Mouse (Mus musculus) hindbrain, embryonic 10.5 days (tissue): Measurements from ENCODE around the gene Stoml2. TPM values are rescaled to one million over a fixed set of nuclear protein-coding genes. Genes with fewer than 3 reads are reported as not detected.

Experiments
- DNase-seq: peaks from one replicate; pipeline ENCODE4 v3.0.0-alpha.2; 2017; ENCODE audit warnings: low spot score
- H3K27ac ChIP-seq: fragments of 300-500 bp; sonication (generic); 2 replicates; pipeline ENCODE4 v1.5.1; 2016; ENCODE audit warnings: mild to moderate bottlenecking, moderate library complexity
- H3K27me3 ChIP-seq: fragments of 300-500 bp; sonication (generic); 2 replicates; pipeline ENCODE4 v1.6.1; 2016; ENCODE audit warnings: mild to moderate bottlenecking; ENCODE audit not compliant: poor library complexity, insufficient read depth, severe bottlenecking
- H3K36me3 ChIP-seq: fragments of 300-500 bp; sonication (generic); 2 replicates; pipeline ENCODE4 v1.6.1; 2016; ENCODE audit warnings: mild to moderate bottlenecking, moderate library complexity
- H3K4me1 ChIP-seq: fragments of 300-500 bp; sonication (generic); replicated peaks from 2 replicates; pipeline ENCODE4 v1.6.1; 2016; ENCODE audit warnings: mild to moderate bottlenecking
- H3K4me3 ChIP-seq: fragments of 300-500 bp; sonication (generic); 2 replicates; pipeline ENCODE4 v1.5.1; 2016; ENCODE audit warnings: mild to moderate bottlenecking, moderate library complexity
- H3K9me3 ChIP-seq: fragments of 300-500 bp; sonication (generic); 2 replicates; pipeline ENCODE4 v1.6.1; 2016; ENCODE audit warnings: mild to moderate bottlenecking, moderate library complexity
- WGBS: fragments of 180-500 bp; shearing (Covaris S2); methylation state at CpG from one replicate; pipeline ENCODE4 v1.1.7; 2016; 5-methylcytosine and 5-hydroxymethylcytosine counted together
- polyA plus RNA-seq: library from polyadenylated mRNA; unstranded; fragments of >200 nt; fragmentation: Nextera tagmentation; extraction: Ambion mirVana; gene quantifications from 2 replicates; pipeline ENCODE4 v1.2.1, GENCODE M21; 2016

The Stoml2 gene
- polyA plus RNA-seq, 1 experiment from 2014 or later = 404 TPM

GRCm38 (mm10) chr4:43045659-43046302 is 14.3 kb upstream of the Stoml2 start, which contains the start of gene Fam214b:
Fam214b (minus strand) TSS chr4:43046220.
- peak within 1 kb of the TSS; percentile 64 for H3K4me3 ChIP-seq
- WGBS = under 1% methylated on average over 33 of the region's 33 CpGs
- H3K4me1 ChIP-seq = peaks cover 56% of the 10 kb centered on the region

GRCm38 (mm10) chr4:43045285-43045658 is 13.8 kb upstream of the Stoml2 start:
- WGBS = 6% methylated on average over 13 of the region's 13 CpGs
- no peak for DNase-seq
- peaks cover 61% of the 10 kb centered on the region for H3K4me1 ChIP-seq

More at GRCm38 (mm10) chr4:43045659-43046302, 14.3 kb upstream of the Stoml2 start, which contains the start of gene Fam214b:
- Histone ChIP-seq H3K9me3 (no peaks in the 10 kb centered on the region), H3K27me3 (no peaks in the 10 kb centered on the region), H3K27ac (peak within 1 kb of the TSS; percentile 94), H3K36me3 (no peaks in the 10 kb centered on the region)
- peak; percentile 99 for DNase-seq

GRCm38 (mm10) chr4:43044673-43045072 is 13.2 kb upstream of the Stoml2 start:
- Histone ChIP-seq H3K9me3 (no peaks in the 10 kb centered on the region), H3K27me3 (no peaks in the 10 kb centered on the region), H3K27ac (peak overlapping the region; percentile 94), H3K36me3 (no peaks in the 10 kb centered on the region), H3K4me3 (peak overlapping the region; percentile 64), H3K4me1 (peaks cover 66% of the 10 kb centered on the region)
- DNase-seq = peak; percentile 22
- 15% methylated on average over 4 of the region's 4 CpGs for WGBS

More at GRCm38 (mm10) chr4:43045285-43045658, 13.8 kb upstream of the Stoml2 start:
- Histone ChIP-seq H3K27me3 (no peaks in the 10 kb centered on the region), H3K4me3 (peak overlapping the region; percentile 64), H3K36me3 (no peaks in the 10 kb centered on the region), H3K27ac (peak overlapping the region; percentile 94), H3K9me3 (no peaks in the 10 kb centered on the region)

- Histone ChIP-seq H3K4me3 (peak overlapping the region; percentile 64), H3K27ac (peak overlapping the region; percentile 94), H3K9me3 (no peaks in the 10 kb centered on the region), H3K27me3 (no peaks in the 10 kb centered on the region), H3K4me1 (peaks cover 74% of the 10 kb centered on the region), H3K36me3 (no peaks in the 10 kb centered on the region)
- WGBS = 12% methylated on average over 7 of the region's 7 CpGs
- DNase-seq = peak; percentile 90
Measured at GRCm38 (mm10) chr4:43043644-43044357, 12.3 kb upstream of the Stoml2 start.

GRCm38 (mm10) chr4:43040881-43041547 is 9.5 kb upstream of the Stoml2 start:
- Histone ChIP-seq H3K27ac (peak overlapping the region; percentile 77), H3K4me1 (peaks cover 70% of the 10 kb centered on the region), H3K4me3 (peak overlapping the region; percentile 74; the same call in 1 of the 2 replicates), H3K9me3 (no peaks in the 10 kb centered on the region), H3K27me3 (no peaks in the 10 kb centered on the region), H3K36me3 (peaks cover 13% of the 10 kb centered on the region)
- DNase-seq = no peak
- WGBS = 76% methylated on average over 9 of the region's 9 CpGs

- under 1% methylated on average over 25 of the region's 25 CpGs for WGBS
- Histone ChIP-seq H3K4me3 (peak overlapping the region; percentile 74), H3K9me3 (no peaks in the 10 kb centered on the region), H3K27me3 (no peaks in the 10 kb centered on the region), H3K4me1 (peaks cover 63% of the 10 kb centered on the region), H3K27ac (peak overlapping the region; percentile 90), H3K36me3 (peaks cover 22% of the 10 kb centered on the region)
- peak; percentile 97 for DNase-seq
Measured at GRCm38 (mm10) chr4:43040114-43040572, 8.6 kb upstream of the Stoml2 start.

GRCm38 (mm10) chr4:43039609-43040008 is 8.1 kb upstream of the Stoml2 start:
- H3K4me1 ChIP-seq = peaks cover 57% of the 10 kb centered on the region
- 4% methylated on average over 11 of the region's 11 CpGs for WGBS
- no peak for DNase-seq

GRCm38 (mm10) chr4:43038567-43039495 is 7.3 kb upstream of the Stoml2 start:
- H3K27me3 ChIP-seq = no peaks in the 10 kb centered on the region
- H3K27ac ChIP-seq = peak overlapping the region; percentile 90
- WGBS = 64% methylated on average over 15 of the region's 15 CpGs
- H3K4me3 ChIP-seq = peak overlapping the region; percentile 74
- peaks cover 35% of the 10 kb centered on the region for H3K36me3 ChIP-seq
- no peak for DNase-seq
- peaks cover 50% of the 10 kb centered on the region for H3K4me1 ChIP-seq
- no peaks in the 10 kb centered on the region for H3K9me3 ChIP-seq

More at GRCm38 (mm10) chr4:43039609-43040008, 8.1 kb upstream of the Stoml2 start:
- Histone ChIP-seq H3K27me3 (no peaks in the 10 kb centered on the region), H3K4me3 (peak overlapping the region; percentile 74), H3K27ac (peak overlapping the region; percentile 90), H3K9me3 (no peaks in the 10 kb centered on the region), H3K36me3 (peaks cover 28% of the 10 kb centered on the region)

- Histone ChIP-seq H3K36me3 (peaks cover 43% of the 10 kb centered on the region), H3K9me3 (no peaks in the 10 kb centered on the region), H3K4me3 (peak overlapping the region; percentile 16; the same call in 1 of the 2 replicates), H3K27ac (peak overlapping the region; percentile 53; the same call in 1 of the 2 replicates), H3K27me3 (no peaks in the 10 kb centered on the region), H3K4me1 (peaks cover 43% of the 10 kb centered on the region)
- WGBS = 81% methylated on average over 4 of the region's 4 CpGs
- DNase-seq = no peak
Measured at GRCm38 (mm10) chr4:43037860-43038566, 6.5 kb upstream of the Stoml2 start.

GRCm38 (mm10) chr4:43036356-43036755 is 4.8 kb upstream of the Stoml2 start:
- Histone ChIP-seq H3K27ac (peak overlapping the region; percentile 31; the same call in 1 of the 2 replicates), H3K27me3 (no peaks in the 10 kb centered on the region), H3K4me3 (no peak overlapping the region), H3K9me3 (no peaks in the 10 kb centered on the region), H3K36me3 (peaks cover 51% of the 10 kb centered on the region), H3K4me1 (peaks cover 51% of the 10 kb centered on the region)
- WGBS = 93% methylated on average over 10 of the region's 10 CpGs
- DNase-seq = no peak

- no peak overlapping the region for H3K4me3 ChIP-seq
- H3K9me3 ChIP-seq = no peaks in the 10 kb centered on the region
- no peak for DNase-seq
- H3K27me3 ChIP-seq = no peaks in the 10 kb centered on the region
- 90% methylated on average over 6 of the region's 6 CpGs for WGBS
- H3K4me1 ChIP-seq = peaks cover 48% of the 10 kb centered on the region
- peaks cover 51% of the 10 kb centered on the region for H3K36me3 ChIP-seq
- H3K27ac ChIP-seq = no peak overlapping the region
Measured at GRCm38 (mm10) chr4:43035851-43036250, 4.3 kb upstream of the Stoml2 start.
